Mouse (Mus musculus) lung, embryonic 14.5 days (tissue): ENCODE measurements around the gene Ctsw. TPM values are rescaled to one million over a fixed set of nuclear protein-coding genes. Genes with fewer than 3 reads are reported as not detected.

Experiments
- ATAC-seq: fragments of 200-750 bp; cut with Nextera tagmentation; 2 replicates; pipeline ENCODE4 v1.8.0; 2017; ENCODE audit warnings: mild to moderate bottlenecking, moderate TSS enrichment, moderate library complexity; ENCODE audit not compliant: insufficient read depth
- DNase-seq: peaks from one replicate; pipeline ENCODE4 v3.0.0-alpha.2; 2015
- H3K27ac ChIP-seq: fragments of 300-500 bp; sonication (generic); 2 replicates; pipeline ENCODE4 v1.5.1; 2014; ENCODE audit warnings: low read depth, mild to moderate bottlenecking, moderate library complexity
- H3K27me3 ChIP-seq: fragments of 300-500 bp; sonication (generic); 2 replicates; pipeline ENCODE4 v1.6.1; 2014; ENCODE audit warnings: low read length, control low read depth; ENCODE audit not compliant: insufficient read depth
- H3K36me3 ChIP-seq: fragments of 300-500 bp; sonication (generic); 2 replicates; pipeline ENCODE4 v1.6.1; 2014; ENCODE audit warnings: control low read depth; ENCODE audit not compliant: insufficient read depth
- H3K4me1 ChIP-seq: fragments of 300-500 bp; sonication (generic); 2 replicates; pipeline ENCODE4 v1.6.1; 2014; ENCODE audit warnings: antibody characterized with exemption, control low read depth; ENCODE audit not compliant: insufficient read depth
- H3K4me2 ChIP-seq: fragments of 300-500 bp; sonication (generic); 2 replicates; pipeline ENCODE4 v1.6.1; 2014; ENCODE audit warnings: mild to moderate bottlenecking
- H3K4me3 ChIP-seq: fragments of 300-500 bp; sonication (generic); 2 replicates; pipeline ENCODE4 v1.5.1; 2014; ENCODE audit warnings: low read depth, low read length
- H3K9ac ChIP-seq: fragments of 300-500 bp; sonication (generic); 2 replicates; pipeline ENCODE4 v1.6.1; 2014
- H3K9me3 ChIP-seq: fragments of 300-500 bp; sonication (generic); 2 replicates; pipeline ENCODE4 v1.6.1; 2016; ENCODE audit warnings: low read depth, low read length, control low read depth
- CTCF ChIP-seq: IDR thresholded peaks from 2 replicates; pipeline ENCODE4 v1.5.1; 2016; ENCODE audit warnings: antibody characterized with exemption, low read depth
- WGBS: fragments of 180-500 bp; shearing (Covaris S2); extraction: QIAGEN DNeasy Blood & Tissue Kit; methylation state at CpG from one replicate; pipeline ENCODE4 v1.1.7; 2014; 5-methylcytosine and 5-hydroxymethylcytosine counted together
- polyA plus RNA-seq: library from polyadenylated mRNA; unstranded; fragments of >200 nt; fragmentation: Nextera tagmentation; extraction: Ambion mirVana; gene quantifications from 2 replicates; pipeline ENCODE4 v1.2.1, GENCODE M21; 2014

The Ctsw gene
- polyA plus RNA-seq, 1 experiment from 2014 or later: 1.8 TPM

DNA sequence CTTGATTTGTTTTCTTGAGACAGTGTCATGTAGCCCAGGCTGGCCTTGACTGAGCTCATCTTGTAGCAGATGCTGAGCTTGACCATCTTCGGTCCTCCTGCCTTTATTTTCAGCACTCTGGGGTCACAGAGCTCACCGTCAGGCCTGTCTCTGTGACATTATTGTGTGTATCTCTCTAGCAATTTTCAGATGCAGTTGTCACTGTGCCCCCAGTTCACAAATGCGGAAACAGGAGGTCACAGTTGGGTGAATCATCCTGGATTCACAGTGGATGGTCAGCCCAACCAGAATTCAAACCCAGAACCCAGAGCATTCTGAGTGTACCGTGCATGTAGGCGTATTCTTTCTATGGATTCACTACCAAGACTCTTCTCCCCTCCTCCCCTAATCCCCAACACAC lies 22.6 kb downstream of the Ctsw start:
- Histone ChIP-seq H3K4me2 (no peak overlapping the region), H3K9ac (no peak overlapping the region), H3K27ac (no peak overlapping the region), H3K4me3 (no peak overlapping the region), H3K4me1 (no peaks in the 10 kb centered on the region), H3K27me3 (peaks cover 43% of the 10 kb centered on the region), H3K36me3 (no peaks in the 10 kb centered on the region), H3K9me3 (no peaks in the 10 kb centered on the region)
- ATAC-seq: no peak
- DNase-seq: no peak
- no peak for TF ChIP-seq CTCF
- 90% methylated on average over 5 of the region's 5 CpGs for WGBS

DNA sequence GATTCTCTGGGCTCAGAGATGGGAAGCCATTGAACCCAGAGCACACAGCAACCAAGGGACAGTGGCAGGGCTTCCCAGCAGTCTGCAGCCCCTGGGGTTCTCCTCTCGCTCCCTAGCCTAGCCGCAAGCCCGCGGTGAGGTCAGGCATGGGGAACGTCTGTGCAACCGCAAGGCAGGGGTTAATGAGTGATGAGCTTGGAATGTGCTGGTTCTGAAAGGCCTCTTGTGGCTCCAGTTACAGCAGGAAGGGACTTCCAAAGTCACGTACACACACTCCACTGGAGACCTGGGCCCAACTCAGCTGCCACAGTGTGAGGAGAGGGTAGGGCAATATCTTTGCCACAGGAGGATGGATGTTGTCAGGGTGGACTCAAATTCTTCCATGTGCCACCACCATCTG lies 23.4 kb downstream of the Ctsw start:
- no peak for ATAC-seq
- no peak overlapping the region for H3K4me3 ChIP-seq
- no peak for TF ChIP-seq CTCF
- no peaks in the 10 kb centered on the region for H3K36me3 ChIP-seq
- no peak overlapping the region for H3K27ac ChIP-seq
- H3K27me3 ChIP-seq: peaks cover 35% of the 10 kb centered on the region
- no peak for DNase-seq
- 0 out of 2 replicates have a peak, but pooled peaks cover 4% of the 10 kb centered on the region for H3K9me3 ChIP-seq
- 21% methylated on average over 7 of the region's 7 CpGs for WGBS
- H3K9ac ChIP-seq: no peak overlapping the region
- no peaks in the 10 kb centered on the region for H3K4me1 ChIP-seq
- H3K4me2 ChIP-seq: no peak overlapping the region

DNA sequence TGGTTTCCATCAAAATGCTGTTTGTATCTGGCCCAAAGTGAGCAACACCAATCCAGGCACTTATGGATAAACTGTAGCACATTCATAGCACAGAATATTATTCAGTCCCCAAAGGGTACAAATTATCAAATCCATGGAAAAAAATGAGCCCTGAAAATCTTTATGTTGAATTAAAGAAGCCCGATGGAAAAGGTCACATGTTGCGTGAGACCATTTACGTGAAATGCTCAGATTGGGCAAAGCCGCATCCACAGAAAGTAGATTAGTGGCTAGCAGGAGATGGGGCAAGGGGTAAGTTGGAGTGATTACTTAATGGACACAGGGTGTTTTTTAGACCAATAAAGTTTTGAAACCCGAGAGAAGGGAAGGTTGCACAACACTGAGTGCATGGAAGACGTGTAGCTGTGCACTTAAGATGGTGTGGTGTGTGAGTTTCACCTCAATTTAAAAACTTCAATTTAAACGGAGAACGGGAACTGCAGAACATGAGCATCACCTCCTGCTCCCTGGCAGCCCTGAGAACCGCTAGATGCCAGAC lies 23.9 kb downstream of the Ctsw start:
- DNase-seq (no peak), ATAC-seq (no peak)
- no peak for TF ChIP-seq CTCF
- Histone ChIP-seq H3K4me1 (no peaks in the 10 kb centered on the region), H3K27me3 (peaks cover 30% of the 10 kb centered on the region), H3K4me3 (no peak overlapping the region), H3K9ac (no peak overlapping the region), H3K27ac (no peak overlapping the region), H3K36me3 (no peaks in the 10 kb centered on the region), H3K9me3 (0 out of 2 replicates have a peak, but pooled peaks cover 4% of the 10 kb centered on the region), H3K4me2 (no peak overlapping the region)
- 60% methylated on average over 9 of the region's 9 CpGs for WGBS

DNA sequence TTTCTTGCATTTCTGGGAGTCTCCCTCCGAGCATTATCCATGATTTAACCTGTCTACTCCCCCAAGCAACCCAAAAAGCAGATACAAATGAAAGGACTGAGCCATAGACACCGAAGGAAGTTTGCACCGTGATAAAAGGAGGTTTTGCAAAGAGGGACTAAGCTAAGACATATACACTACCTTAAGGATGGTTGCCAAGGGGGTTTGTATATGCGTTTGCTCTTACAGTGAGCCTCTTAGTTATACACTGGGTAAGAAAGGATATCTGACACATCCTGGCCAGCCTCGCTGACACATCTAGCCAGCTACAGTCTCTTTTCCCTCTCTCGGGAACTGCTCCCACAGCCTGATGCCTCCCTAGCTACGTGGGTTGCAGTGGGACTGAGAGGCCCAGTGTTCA lies 34.4 kb downstream of the Ctsw start:
- Histone ChIP-seq H3K9me3 (no peaks in the 10 kb centered on the region), H3K4me1 (peaks cover 9% of the 10 kb centered on the region), H3K4me3 (no peak overlapping the region), H3K27me3 (0 out of 2 replicates have a peak, but pooled peaks cover 4% of the 10 kb centered on the region), H3K9ac (peak overlapping the region; percentile 53; the same call in 1 of the 2 replicates), H3K36me3 (no peaks in the 10 kb centered on the region), H3K27ac (peak overlapping the region; percentile 88; the same call in 1 of the 2 replicates), H3K4me2 (peak overlapping the region; percentile 76)
- WGBS: 56% methylated on average over 7 of the region's 7 CpGs
- no peak for DNase-seq
- TF ChIP-seq CTCF: no peak
- ATAC-seq: no peak

DNA sequence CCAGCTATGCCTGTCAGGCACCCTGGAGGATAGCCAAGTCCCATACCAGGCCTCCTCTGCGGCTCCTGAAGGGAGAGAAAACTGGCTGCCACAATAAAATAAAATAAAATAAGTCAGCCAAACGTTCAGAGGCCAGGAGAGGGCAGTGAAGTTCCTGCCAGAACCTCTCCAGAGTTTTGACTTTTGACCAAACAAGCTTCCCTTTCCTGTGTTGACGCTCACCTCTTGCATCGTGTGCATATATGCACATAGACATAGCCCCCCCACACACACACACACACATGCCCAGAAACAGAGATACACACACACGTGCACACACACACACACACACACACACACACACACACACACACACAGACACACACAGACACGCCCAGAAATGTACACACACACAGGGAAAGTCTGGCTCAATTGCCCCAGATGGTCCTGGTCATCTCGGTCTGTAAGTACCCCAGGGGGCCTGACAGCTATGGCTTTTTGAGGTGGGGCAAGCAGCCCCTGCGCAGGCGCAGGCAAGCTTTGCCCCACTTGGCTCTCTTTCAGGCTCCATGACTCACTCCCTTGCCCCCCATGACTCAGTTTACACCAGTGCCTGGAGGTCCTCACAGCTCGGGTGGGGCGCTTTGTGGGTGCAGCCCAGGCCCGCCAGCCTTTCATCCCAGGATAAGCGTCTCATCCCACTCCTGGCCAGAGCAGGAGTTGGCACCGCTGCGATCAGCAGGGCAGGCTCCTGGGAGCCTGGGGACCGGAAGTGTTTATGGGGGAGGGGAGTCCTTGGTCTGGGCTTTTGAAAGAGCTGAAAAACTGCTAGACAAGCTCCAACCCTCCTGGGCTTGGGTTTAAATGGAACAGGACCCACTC lies 35.1 kb downstream of the Ctsw start:
- H3K9ac ChIP-seq: peak overlapping the region; percentile 53
- TF ChIP-seq CTCF: peak; percentile 59
- peak overlapping the region; percentile 76 for H3K4me2 ChIP-seq

DNA sequence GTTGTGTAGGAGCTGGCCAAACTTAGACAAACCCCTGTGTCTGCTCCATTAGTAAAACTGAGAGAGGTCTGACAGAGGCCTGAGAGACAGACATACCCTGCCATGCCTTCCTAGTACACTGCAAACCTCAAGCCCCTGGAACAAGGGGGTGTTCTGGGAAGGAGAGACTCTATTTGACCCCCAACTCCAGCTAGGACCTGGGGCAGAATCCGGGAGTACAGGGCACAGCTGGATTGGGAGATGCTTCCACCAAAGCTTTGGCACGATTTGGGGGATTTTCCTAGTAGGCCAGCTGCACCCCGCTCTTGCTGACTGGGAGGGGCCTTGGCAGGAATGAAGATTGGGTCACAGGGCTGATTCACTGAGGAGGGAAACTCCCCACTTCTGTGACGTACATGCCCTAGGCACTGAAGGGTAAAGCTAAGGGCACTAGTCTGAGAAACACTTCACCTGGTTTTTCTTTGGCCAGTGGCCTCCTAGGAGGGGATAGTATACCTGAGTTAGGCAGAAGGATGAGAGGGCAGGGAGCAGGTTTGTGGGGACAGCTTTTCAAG lies 36.3 kb downstream of the Ctsw start:
- H3K4me1 ChIP-seq: peaks cover 9% of the 10 kb centered on the region
- no peak overlapping the region for H3K4me2 ChIP-seq
- TF ChIP-seq CTCF: no peak
- DNase-seq (no peak), ATAC-seq (no peak)
- H3K27ac ChIP-seq: no peak overlapping the region
- WGBS: 73% methylated on average over 4 of the region's 4 CpGs
- H3K27me3 ChIP-seq: no peaks in the 10 kb centered on the region
- no peak overlapping the region for H3K9ac ChIP-seq
- no peak overlapping the region for H3K4me3 ChIP-seq
- no peaks in the 10 kb centered on the region for H3K9me3 ChIP-seq
- H3K36me3 ChIP-seq: peaks cover 6% of the 10 kb centered on the region

More for the DNA sequence above, 35.1 kb downstream of the Ctsw start:
- peaks cover 9% of the 10 kb centered on the region for H3K4me1 ChIP-seq
- H3K27me3 ChIP-seq: 0 out of 2 replicates have a peak, but pooled peaks cover 4% of the 10 kb centered on the region
- H3K4me3 ChIP-seq: peak overlapping the region; percentile 29
- ATAC-seq (peak; percentile 78), DNase-seq (peak; percentile 87)
- WGBS: 8% methylated on average over 16 of the region's 16 CpGs
- H3K27ac ChIP-seq: peak overlapping the region; percentile 88
- 0 out of 2 replicates have a peak, but pooled peaks cover 2% of the 10 kb centered on the region for H3K36me3 ChIP-seq
- H3K9me3 ChIP-seq: no peaks in the 10 kb centered on the region

DNA sequence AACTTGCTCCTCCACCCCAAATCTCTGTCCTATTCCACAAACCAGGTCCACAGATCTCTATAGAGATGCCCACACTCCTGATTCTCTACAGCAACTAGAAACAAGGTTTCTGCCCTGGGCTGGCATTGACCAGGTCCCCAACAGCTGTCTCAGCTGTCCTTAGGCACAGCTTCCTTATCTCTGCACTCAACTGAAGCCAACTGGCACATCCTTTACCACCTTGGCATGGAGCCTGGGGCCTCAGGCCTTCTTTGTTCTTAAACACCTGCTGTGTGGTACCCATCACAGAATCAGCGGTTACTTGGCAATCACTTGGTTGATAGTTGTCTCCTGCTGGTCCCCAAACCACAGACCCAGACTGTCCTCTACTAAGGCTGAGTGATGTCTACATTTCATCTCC lies 37.9 kb downstream of the Ctsw start:
- TF ChIP-seq CTCF: no peak
- WGBS: 66% methylated on average over 1 of the region's 1 CpGs
- Histone ChIP-seq H3K4me3 (no peak overlapping the region), H3K4me1 (peaks cover 16% of the 10 kb centered on the region), H3K9me3 (no peaks in the 10 kb centered on the region), H3K27me3 (no peaks in the 10 kb centered on the region), H3K27ac (no peak overlapping the region), H3K9ac (no peak overlapping the region), H3K4me2 (no peak overlapping the region), H3K36me3 (peaks cover 20% of the 10 kb centered on the region)
- ATAC-seq: no peak
- DNase-seq: no peak
